Mouse (Mus musculus) retina, adult 2 months (tissue): ENCODE measurements around the gene Mtch1.
"Not testable (repeated sequence)": the region's sequence is repeated elsewhere in the genome, so short reads cannot be mapped to it uniquely, and the experiment has no call there.

ENCODE experiments used
- DNase-seq: peaks from one replicate; pipeline ENCODE4 v3.0.0-alpha.2; 2012; ENCODE audit warnings: low read depth, low spot score

The Mtch1 gene

GRCm38 (mm10) chr17:29332186-29332685 is 15.5 kb downstream of the Mtch1 start:
- no peak for DNase-seq

- no peak for DNase-seq
These were observed 16.9 kb downstream of the Mtch1 start for GRCm38 (mm10) chr17:29330671-29331410.

GRCm38 (mm10) chr17:29330221-29330620 is 17.5 kb downstream of the Mtch1 start:
- no peak for DNase-seq

GRCm38 (mm10) chr17:29327691-29328090 is 20.0 kb downstream of the Mtch1 start:
- no peak for DNase-seq

GRCm38 (mm10) chr17:29326531-29327529 is 20.9 kb downstream of the Mtch1 start:
- no peak for DNase-seq

GRCm38 (mm10) chr17:29325831-29326230 is 21.9 kb downstream of the Mtch1 start:
- no peak for DNase-seq

- no peak for DNase-seq
These were observed 24.1 kb downstream of the Mtch1 start for GRCm38 (mm10) chr17:29323625-29324024.

GRCm38 (mm10) chr17:29322603-29322962 is 25.2 kb downstream of the Mtch1 start:
- DNase-seq: no peak

GRCm38 (mm10) chr17:29321765-29322602 is 25.8 kb downstream of the Mtch1 start:
- no peak for DNase-seq

- DNase-seq: no peak
These were observed 27.7 kb downstream of the Mtch1 start for GRCm38 (mm10) chr17:29319881-29320639.

GRCm38 (mm10) chr17:29319476-29319875 is 28.3 kb downstream of the Mtch1 start:
- no peak for DNase-seq

- DNase-seq: no peak
These were observed 28.9 kb downstream of the Mtch1 start for GRCm38 (mm10) chr17:29318731-29319250.

- not testable (repeated sequence) for DNase-seq
These were observed 30.4 kb downstream of the Mtch1 start, which contains the start of gene Pi16 for GRCm38 (mm10) chr17:29317380-29317779. Gene Pi16 (plus strand): TSS chr17:29317680.

GRCm38 (mm10) chr17:29316891-29317290 is 30.8 kb downstream of the Mtch1 start:
- no peak for DNase-seq

- DNase-seq: no peak
These were observed 31.9 kb downstream of the Mtch1 start for GRCm38 (mm10) chr17:29315672-29316465.

GRCm38 (mm10) chr17:29313300-29313699 is 34.4 kb downstream of the Mtch1 start:
- no peak for DNase-seq

- DNase-seq: no peak
These were observed 35.7 kb downstream of the Mtch1 start for GRCm38 (mm10) chr17:29312082-29312481.

- no peak for DNase-seq
These were observed 36.1 kb downstream of the Mtch1 start for GRCm38 (mm10) chr17:29311602-29312001.

- no peak for DNase-seq
These were observed 37.6 kb downstream of the Mtch1 start for GRCm38 (mm10) chr17:29310056-29310623.
